7 mouse cellular contexts compared by ENCODE assay signal in the genomic region with DNA sequence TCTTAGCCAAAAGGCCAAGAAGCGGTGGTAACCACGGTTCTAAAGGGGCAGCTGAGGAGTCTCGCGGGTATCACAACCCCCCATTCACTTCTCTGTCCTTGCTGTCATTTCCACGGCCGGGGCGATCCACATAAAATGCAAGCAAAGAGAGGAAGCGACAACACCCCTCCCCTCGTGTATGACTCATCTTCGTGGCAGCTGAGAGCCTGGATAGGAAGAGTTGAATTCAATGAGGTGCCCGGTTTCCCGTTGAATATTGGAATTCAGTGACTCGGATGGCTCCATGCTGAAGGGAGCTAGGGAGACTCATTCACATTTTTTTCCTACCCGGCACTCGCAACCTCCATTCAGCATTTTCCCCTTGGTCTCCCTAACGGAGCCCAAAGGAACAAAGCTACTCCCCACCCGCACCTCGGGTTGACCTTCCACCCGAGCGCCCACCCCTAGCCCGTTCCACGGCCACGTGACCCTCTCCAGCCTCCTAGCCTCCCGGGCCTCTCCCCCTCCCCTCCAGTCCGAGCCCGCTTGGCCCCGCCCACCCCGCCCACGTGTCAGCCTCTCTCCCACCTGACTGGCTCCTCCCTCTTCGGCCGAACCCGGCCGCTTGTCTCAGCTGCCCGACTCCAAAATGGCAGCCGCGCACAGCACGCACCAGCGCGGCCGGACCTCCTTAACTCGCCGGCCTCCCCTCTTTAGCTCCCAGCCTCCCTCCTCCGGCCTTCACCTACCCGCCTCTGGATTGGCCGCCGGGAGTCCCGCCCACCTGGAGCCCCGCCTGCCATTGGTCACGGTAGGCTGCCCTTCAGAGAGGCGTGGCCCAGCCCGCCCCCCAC. TPM values are rescaled to one million over a fixed set of nuclear protein-coding genes. Genes with fewer than 3 reads are reported as not detected.
DNase-seq lines count a peak whose midpoint lies in the region; ATAC-seq and TF ChIP-seq lines count a peak whose summit lies in the region.

No protein-coding gene starts in this region.

- peak overlapping the region; percentile 93 for H3K4me3 ChIP-seq in embryonic facial prominence, embryonic 10.5 days
- H3K4me3 ChIP-seq in intestine, postnatal 0 days (ENCODE audit: low read depth, low read length): peak overlapping the region; percentile 80
- H3K4me3 ChIP-seq in midbrain, embryonic 12.5 days: peak overlapping the region; percentile 86
- peak overlapping the region; percentile 84 for H3K4me3 ChIP-seq in small intestine, adult 2 months (ENCODE audit: low read depth, low read length)

- H3K36me3 ChIP-seq in embryonic facial prominence, embryonic 10.5 days (replicated peaks): no peaks in the 10 kb centered on the region
- H3K36me3 ChIP-seq in intestine, postnatal 0 days (ENCODE audit: control insufficient read depth, insufficient read depth): no peaks in the 10 kb centered on the region
- H3K36me3 ChIP-seq in midbrain, embryonic 12.5 days: no peaks in the 10 kb centered on the region
- no peaks in the 10 kb centered on the region for H3K36me3 ChIP-seq in small intestine, adult 2 months (ENCODE audit: control insufficient read depth, insufficient read depth, low read length)

- H3K9ac ChIP-seq in intestine, postnatal 0 days (ENCODE audit: low read depth, low read length): peak overlapping the region; percentile 86
- H3K9ac ChIP-seq in midbrain, embryonic 12.5 days (replicated peaks): peak overlapping the region; percentile 83

- no peaks in the 10 kb centered on the region for H3K9me3 ChIP-seq in embryonic facial prominence, embryonic 10.5 days
- no peaks in the 10 kb centered on the region for H3K9me3 ChIP-seq in intestine, postnatal 0 days (ENCODE audit: control insufficient read depth)
- H3K9me3 ChIP-seq in midbrain, embryonic 12.5 days: no peaks in the 10 kb centered on the region

- intact Hi-C loops in left cerebral cortex, postnatal 4 days (cut with DNase I): no loop called here

- no peak for TF ChIP-seq CTCF in intestine, postnatal 0 days (IDR thresholded peaks at IDR 0.05; ENCODE audit: low read depth)
- no peak for TF ChIP-seq CTCF in small intestine, adult 2 months (IDR thresholded peaks at IDR 0.05; ENCODE audit: extremely low read depth, insufficient read length, insufficient replicate concordance, low read depth, low read length)

- peak overlapping the region; percentile 90 for H3K4me2 ChIP-seq in intestine, postnatal 0 days (replicated peaks; ENCODE audit: low read depth)
- peak overlapping the region; percentile 69 for H3K4me2 ChIP-seq in midbrain, embryonic 12.5 days (replicated peaks)

- peak overlapping the region; percentile 95 for H3K27ac ChIP-seq in embryonic facial prominence, embryonic 10.5 days (replicated peaks)
- H3K27ac ChIP-seq in intestine, postnatal 0 days (ENCODE audit: low read depth, low read length): peak overlapping the region; percentile 74
- H3K27ac ChIP-seq in midbrain, embryonic 12.5 days (replicated peaks): peak overlapping the region; percentile 91
- peak overlapping the region; percentile 70 for H3K27ac ChIP-seq in small intestine, adult 2 months (ENCODE audit: insufficient read depth, low read depth, low read length)

- H3K4me1 ChIP-seq in embryonic facial prominence, embryonic 10.5 days: peaks cover 24% of the 10 kb centered on the region
- H3K4me1 ChIP-seq in intestine, postnatal 0 days (replicated peaks; ENCODE audit: control insufficient read depth, insufficient read depth, low read length): 0 out of 2 replicates have a peak, but pooled peaks cover 6% of the 10 kb centered on the region
- H3K4me1 ChIP-seq in midbrain, embryonic 12.5 days: peaks cover 22% of the 10 kb centered on the region; the same call in 1 of the 2 replicates
- H3K4me1 ChIP-seq in small intestine, adult 2 months (ENCODE audit: control insufficient read depth, insufficient read depth, insufficient read length, low read length): peaks cover 8% of the 10 kb centered on the region; the same call in 1 of the 2 replicates

- TF ChIP-seq POLR2A in small intestine, adult 2 months (IDR thresholded peaks at IDR 0.05; ENCODE audit: low read depth, low read length): 0 out of 2 replicates have a peak, but pooled peaks have one; percentile 16

- no peaks in the 10 kb centered on the region for H3K27me3 ChIP-seq in embryonic facial prominence, embryonic 10.5 days (replicated peaks; ENCODE audit: low read depth, poor library complexity, severe bottlenecking)
- no peaks in the 10 kb centered on the region for H3K27me3 ChIP-seq in intestine, postnatal 0 days (replicated peaks; ENCODE audit: control insufficient read depth, insufficient read depth, low read length)
- H3K27me3 ChIP-seq in midbrain, embryonic 12.5 days: no peaks in the 10 kb centered on the region
- no peaks in the 10 kb centered on the region for H3K27me3 ChIP-seq in small intestine, adult 2 months (ENCODE audit: control insufficient read depth, insufficient read depth, low read length)

- peak; percentile 98 for ATAC-seq in intestine, postnatal 0 days
- peak; percentile 99 for ATAC-seq in midbrain, embryonic 12.5 days (ENCODE audit: low FRiP score, low read depth)

- under 1% methylated on average over 51 of the region's 51 CpGs for WGBS in embryonic facial prominence, embryonic 10.5 days
- WGBS in intestine, postnatal 0 days: 1% methylated on average over 49 of the region's 51 CpGs
- under 1% methylated on average over 45 of the region's 51 CpGs for WGBS in midbrain, embryonic 12.5 days
- under 1% methylated on average over 50 of the region's 51 CpGs for WGBS in small intestine, adult 2 months

- DNase-seq in adrenal gland, postnatal 10 days: peak; percentile 99
- DNase-seq in embryonic facial prominence, embryonic 10.5 days (ENCODE audit: low spot score): peak; percentile 99
- DNase-seq in gonadal fat pad, adult 2 months (ENCODE audit: low read depth): peak; percentile 59
- DNase-seq in left cerebral cortex, postnatal 4 days: peak; percentile 98

RNA-seq across cellular contexts. Expression of a gene that starts 0.6 kb away (rescaled TPM):
- total RNA-seq in adrenal gland, postnatal 10 days (2021): 10 to 100 TPM; 40.3 to 48.3 TPM
- 8.4 and 10.2 TPM in 2 replicates for polyA plus RNA-seq in embryonic facial prominence, embryonic 10.5 days (2016; fragmentation: Nextera tagmentation; extraction: Ambion mirVana)
- polyA plus RNA-seq in gonadal fat pad, adult 2 months (2012; rRNA removed): 9.3 and 9.5 TPM in 2 replicates
- polyA plus RNA-seq in intestine, postnatal 0 days (2015; fragmentation: Nextera tagmentation; extraction: Ambion mirVana): 3.9 and 4.6 TPM in 2 replicates
- 10 to 100 TPM; 47.1 to 48.2 TPM for total RNA-seq in left cerebral cortex, postnatal 4 days (2021)
- 14.1 and 14.7 TPM in 2 replicates for polyA plus RNA-seq in midbrain, embryonic 12.5 days (2016; fragmentation: Nextera tagmentation; extraction: Ambion mirVana)
- 1.0 and 1.8 TPM in 2 replicates for polyA plus RNA-seq in small intestine, adult 2 months (2012; rRNA removed)

Comparison
In these comparisons a context has a peak if more than half of its experiments do, and no peak if none do; other contexts are left out.
1. Peak in every context shown above with its lines: DNase-seq, ATAC-seq, H3K4me3 ChIP-seq and H3K27ac ChIP-seq.